Mouse (Mus musculus): ENCODE results near the gene Map4k5. TPM values are rescaled to one million over a fixed set of nuclear protein-coding genes. Genes with fewer than 3 reads are reported as not detected.

Gene Map4k5
- 17.3 TPM for total RNA-seq (2023)

DNA sequence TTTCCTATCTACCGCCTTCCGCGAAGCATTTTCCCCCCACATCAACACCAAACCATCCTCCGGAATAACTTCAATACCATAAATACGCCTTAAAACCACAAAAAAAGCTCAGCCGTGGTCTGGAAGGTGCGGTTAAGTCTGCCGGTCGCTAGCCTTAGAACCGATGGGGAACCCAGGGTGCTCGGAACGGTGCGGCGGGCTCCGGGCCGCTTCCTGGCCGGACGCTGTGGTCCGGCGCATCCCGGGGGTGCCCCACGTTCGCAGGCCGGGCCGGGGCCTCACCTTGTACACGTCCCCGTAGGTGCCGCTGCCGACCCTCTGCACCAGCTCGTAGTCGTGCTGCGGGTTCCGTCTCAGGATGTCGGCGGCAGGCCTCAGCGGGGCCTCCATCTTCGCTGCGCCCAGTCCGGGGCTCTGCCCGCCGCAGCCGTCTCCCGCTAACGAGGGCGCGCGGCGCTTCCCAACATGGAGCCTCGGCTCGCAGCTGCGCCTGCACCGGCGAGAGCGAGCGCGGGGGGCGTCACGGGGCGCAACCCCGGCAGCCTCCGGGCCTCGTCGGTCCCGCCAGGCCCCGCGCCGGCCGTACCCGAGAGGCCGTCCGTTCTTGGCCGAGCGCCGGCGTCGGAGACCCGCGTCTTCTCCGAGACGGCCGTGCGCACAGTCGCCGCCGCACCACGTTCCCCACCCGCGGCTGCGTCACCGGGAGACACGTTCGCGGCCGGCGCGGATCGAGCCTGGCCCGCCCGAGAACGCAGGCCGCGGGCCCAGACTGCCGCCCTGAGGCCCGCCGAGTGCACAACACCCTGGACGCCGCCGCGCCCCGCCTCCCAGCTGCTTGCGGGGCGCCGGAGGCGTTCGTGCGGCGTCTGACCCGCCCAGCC, at the start of gene Map4k5, which contains the start of gene Atl1:
Gene Map4k5 (minus strand): TSS at position 830 of the 881 bp plus-strand sequence.
Gene Atl1 (plus strand): TSS at position 244 of the 881 bp plus-strand sequence.

DNA sequence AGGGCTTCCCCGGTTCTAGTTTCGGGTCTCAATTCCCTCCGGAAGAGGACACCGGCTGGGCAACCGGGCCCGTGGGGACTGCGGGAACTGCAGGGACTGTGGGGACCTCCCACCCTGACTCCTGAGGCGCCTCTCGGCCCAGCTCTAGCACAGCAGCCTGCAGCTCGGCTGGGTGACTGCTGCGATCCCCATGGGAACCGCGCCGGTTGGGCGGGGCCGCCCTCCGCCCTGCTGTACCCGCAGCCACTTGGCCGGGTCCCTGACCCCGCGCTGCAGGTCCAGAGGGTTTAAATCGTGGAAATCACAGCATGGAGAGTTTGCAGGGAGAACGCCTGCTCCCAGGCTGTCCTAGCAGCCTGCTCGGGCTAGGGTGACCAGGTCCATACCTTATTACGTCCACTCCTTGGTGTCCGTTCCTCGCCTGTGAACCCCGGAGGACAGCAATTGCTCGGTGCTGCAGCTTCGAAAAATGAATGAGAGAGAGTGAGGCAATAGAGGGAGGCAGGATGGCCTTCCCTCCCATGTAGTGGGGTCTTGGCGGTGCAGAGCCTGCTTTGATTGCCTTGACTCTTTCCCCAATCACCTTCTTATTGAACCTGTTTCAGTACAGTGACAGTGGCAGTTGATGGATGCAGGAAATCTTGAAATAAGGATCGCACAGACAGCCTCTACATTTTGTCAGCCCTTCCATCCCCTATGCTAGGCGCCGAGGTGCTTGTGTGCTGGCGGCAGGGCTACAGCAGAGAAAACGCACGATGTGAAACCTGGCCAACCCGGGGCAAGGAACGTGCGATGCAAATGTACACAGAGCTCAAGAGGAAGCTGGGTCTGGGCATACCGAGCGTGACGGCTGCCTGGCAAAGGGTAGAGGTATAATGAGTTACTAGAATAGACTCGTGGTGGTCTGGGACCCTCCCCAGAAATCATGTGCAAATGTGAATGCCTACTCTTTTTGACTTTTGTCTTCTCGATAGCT, 102.2 kb downstream of the Map4k5 start, which contains the start of gene Cdkl1:
Gene Cdkl1 (minus strand): TSS at position 738 of the 976 bp plus-strand sequence.

Other genes starting within 250 kb of the Map4k5 start
- 37.6 TPM for gene Sos2, start 211.3 kb downstream of the Map4k5 start, total RNA-seq (2023)
- gene L2hgdh, start 168.3 kb downstream of the Map4k5 start, total RNA-seq (2023): 7.1 TPM
- 9.6 TPM for gene Atp5s, start 168.2 kb downstream of the Map4k5 start, total RNA-seq (2023)
- gene Cdkl1, start 101.9 kb downstream of the Map4k5 start, total RNA-seq (2023): 0.35 TPM
- 0.92 TPM for gene Atl1, start 586 bp downstream of the Map4k5 start, total RNA-seq (2023)
- gene Sav1, start 93.8 kb upstream of the Map4k5 start, total RNA-seq (2023): 26.0 TPM
- 95.7 TPM for gene Nin, start 220.5 kb upstream of the Map4k5 start, total RNA-seq (2023)